Mouse (Mus musculus) spleen, postnatal 36 days (tissue): ENCODE data around the gene Hnrnpa0.

ENCODE experiments used
- DNase-seq, 2 experiments: peaks; one replicate each; pipeline ENCODE4 v3.0.0; 2022; ENCODE audit warnings: low spot score in 2 of 2, mixed read lengths in 1 of 2

The Hnrnpa0 gene

DNA sequence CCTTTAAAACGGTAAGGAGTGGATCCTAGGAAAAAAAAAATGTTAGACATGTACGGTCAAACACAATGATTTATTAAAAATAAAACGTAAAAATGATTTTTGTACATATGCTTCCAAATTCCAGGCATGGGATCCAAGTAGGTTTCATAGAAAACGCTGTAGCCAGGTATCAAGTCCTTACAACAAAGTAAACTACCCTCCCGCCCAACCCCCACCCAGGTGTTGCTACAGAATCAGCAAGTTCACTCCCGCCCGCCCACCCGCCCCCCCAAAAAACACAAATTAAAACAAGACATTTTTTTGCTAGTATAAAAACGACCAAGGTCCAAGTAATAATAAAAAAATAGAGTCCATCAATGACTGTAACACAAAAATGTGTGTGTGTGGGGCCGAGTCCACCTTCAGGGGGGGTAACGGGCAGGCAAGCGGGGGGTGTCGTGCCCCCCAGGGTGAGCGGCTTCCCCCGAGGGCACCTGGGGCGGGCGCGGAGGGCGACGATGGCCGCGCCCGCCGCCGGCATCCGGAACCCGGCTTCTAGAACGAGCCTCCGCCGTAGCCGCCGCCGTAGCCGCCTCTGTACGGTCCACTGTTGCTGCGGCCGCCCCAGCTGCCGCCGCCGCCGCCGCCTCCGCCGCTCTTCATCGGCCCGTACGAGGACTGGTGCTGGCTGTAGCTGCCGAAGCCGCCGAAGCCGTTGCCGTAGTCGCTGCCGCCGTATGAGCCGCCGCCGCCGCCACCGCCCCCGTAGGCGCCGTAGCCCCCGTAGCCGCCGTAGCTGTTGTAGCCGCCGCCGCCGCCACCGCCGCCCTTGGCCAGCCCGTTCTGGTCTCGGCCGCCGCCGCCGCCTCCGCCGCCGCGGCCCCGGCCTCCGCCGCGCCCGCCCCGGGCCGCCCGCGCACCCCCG lies 1.2 kb downstream of the Hnrnpa0 start:
- DNase-seq = peak in 1 of 2 experiments; percentile 18

DNA sequence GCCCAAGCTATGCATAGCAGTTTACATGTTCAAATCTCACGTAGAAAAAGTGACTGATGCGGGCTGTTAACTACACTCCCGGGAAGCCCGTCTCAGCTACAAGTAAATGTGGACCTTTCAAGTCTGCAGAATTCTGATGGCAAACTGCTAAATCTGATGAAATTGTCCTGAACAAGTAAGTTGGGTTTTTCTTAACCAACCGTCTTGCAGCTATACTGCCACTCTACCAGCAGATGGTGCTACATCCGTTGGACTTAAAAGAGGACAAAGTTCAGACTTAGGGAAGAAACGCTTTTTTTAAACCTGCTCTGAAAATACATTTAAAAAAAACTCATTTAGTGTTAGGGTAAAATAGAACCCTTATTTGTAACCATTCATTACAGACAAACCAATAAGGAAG lies 2.2 kb downstream of the Hnrnpa0 start:
- peak; percentile 48 to 62 for DNase-seq

DNA sequence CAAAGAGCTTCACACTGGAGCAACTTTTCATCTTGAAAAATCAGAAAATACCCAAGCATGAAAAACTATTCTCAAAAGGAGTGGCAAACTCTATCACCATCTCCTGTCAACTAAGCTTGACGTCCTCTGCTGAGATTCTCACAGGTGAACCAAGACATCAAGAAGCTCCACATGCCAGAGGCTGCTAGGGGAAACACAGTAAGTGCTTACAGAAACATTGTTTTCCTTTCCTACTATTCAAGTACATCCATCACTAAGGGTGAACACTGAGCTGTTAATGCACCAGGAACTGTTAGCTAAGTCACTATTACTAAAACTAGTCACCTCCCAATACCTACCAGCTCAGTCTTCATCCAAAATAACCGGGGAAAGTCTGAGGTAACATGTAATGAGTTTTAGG lies 3.4 kb downstream of the Hnrnpa0 start:
- no peak for DNase-seq

DNA sequence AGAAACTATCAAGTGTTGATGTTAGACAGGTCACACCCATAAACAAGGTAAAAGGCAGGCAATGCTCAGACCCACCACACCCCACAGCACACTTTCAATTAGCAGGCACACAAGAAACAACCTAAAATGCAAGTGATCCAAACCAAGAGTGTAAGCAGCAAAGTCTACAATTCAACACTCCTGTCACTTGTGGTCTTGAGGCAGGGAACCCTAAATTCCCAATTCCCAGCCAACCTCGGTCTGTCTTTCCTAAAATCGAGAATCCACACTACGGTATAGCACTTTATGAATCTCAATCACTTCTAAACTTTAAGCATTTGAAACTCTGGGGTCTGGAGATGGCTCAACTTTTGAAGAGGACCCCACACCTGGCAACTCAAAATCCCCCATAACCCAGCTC lies 4.1 kb downstream of the Hnrnpa0 start:
- DNase-seq = no peak

DNA sequence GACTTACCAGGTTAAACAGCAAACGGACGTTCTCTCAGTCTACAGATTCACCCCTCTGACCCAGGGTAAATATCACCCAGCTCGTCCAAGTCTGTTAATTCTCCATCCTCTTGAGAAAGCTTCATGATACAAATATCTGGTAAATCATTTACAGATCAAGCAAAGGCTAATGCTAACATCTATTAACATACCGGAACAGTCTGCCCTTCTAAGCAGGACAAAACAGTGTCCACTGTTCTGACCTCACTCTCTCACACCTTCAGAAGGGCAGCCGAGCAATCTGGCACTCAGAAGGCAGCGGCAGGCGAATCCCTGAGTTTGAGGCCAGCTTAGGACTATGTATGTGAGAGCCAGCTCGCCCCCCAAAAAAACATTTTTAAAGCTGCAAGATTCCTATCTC lies 5.0 kb downstream of the Hnrnpa0 start:
- DNase-seq = no peak

DNA sequence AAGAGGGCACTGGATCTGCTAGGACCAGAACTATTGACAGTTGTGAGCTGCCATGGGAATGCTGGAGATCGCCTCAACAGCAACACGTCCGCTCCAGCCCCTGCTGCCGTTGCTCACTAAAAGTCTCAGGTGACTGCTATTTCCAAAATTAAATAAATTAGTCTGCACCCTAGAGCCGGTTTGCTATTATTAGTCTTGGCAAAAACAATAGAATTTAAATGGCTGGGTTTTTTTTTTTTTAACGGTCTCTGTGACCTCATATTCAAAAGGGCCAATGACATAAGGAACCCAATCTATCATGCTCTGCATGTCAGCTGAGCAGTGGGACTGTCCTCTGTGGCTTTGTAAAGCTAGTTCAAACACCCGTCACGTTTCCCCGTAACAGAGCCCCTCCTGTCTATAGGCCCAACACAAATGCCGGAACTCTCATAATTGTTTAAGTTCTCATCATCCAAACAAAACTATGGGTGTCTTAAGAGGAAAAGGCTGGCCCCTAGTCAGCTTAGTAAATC lies 5.5 kb downstream of the Hnrnpa0 start:
- DNase-seq = no peak

DNA sequence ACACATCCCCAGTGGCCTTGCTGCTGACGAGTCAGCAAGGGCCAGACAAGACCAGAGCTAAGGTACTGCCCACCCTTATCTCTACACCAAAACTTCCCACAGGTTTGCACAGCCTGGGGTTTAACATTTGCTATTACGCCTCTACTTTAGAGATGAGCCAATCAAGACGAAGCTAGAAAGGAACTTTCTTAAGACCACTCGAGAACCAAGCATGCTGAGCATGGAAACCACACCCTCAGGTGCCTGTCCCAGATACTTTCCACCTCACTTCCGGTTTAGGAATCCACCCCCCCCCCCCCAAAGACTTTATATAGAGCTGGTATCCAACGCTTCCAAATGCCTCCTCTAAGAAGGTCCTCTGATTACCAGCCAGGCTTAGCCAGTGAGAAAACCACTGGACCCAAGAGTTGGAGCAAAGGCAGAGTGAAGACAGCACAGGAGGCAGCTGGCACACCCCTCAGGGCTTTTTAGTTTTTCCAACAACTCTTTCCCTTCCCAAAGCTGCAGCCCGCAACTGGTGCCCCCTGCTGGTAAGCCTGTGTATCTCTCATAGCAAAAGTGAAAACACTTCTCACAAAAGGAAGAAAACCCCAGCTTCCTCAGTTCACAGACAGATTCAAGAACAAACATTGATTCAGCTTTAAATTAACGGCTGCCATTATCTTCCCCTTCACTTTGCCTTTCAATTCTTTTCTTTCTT lies 10.9 kb downstream of the Hnrnpa0 start:
- peak; percentile 56 to 59 for DNase-seq

DNA sequence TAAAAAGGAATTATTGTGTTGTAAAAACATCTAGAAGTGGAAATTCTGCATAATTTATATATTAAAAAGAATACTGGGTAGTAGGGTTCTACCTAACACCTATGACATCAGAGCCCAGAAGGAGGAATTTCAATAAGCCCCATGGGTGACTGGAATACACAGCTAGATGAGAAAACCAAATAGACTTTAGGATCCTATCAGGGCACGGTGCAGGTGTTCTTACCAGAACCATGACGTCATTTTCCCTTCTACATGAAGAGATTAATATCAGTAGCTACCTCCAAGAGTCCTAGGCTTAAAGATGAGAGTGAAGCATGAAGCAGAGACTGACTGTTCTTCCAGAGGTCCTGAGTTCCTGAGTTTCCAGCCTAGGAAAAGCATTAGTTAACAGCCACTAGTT lies 11.6 kb downstream of the Hnrnpa0 start:
- no peak for DNase-seq

DNA sequence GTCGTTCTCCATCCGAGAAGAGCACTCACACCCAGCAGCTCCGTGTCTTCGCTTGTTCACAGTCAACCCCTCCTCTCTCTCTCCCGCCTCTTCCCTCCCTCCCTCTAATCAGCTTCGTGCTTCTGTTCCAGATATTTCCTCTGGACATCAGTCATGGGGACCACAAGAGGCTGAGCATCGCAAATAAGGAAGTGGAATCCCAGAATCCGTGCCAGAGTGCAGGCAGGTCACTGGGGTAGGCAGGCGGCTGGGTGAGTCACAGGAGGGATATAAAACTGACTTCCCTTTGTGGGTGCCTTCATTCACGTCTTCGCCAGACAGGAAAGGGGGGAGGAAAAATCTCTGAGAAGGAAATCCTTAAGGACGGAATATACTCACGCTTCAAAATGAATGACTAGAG lies 13.1 kb downstream of the Hnrnpa0 start:
- no peak for DNase-seq

DNA sequence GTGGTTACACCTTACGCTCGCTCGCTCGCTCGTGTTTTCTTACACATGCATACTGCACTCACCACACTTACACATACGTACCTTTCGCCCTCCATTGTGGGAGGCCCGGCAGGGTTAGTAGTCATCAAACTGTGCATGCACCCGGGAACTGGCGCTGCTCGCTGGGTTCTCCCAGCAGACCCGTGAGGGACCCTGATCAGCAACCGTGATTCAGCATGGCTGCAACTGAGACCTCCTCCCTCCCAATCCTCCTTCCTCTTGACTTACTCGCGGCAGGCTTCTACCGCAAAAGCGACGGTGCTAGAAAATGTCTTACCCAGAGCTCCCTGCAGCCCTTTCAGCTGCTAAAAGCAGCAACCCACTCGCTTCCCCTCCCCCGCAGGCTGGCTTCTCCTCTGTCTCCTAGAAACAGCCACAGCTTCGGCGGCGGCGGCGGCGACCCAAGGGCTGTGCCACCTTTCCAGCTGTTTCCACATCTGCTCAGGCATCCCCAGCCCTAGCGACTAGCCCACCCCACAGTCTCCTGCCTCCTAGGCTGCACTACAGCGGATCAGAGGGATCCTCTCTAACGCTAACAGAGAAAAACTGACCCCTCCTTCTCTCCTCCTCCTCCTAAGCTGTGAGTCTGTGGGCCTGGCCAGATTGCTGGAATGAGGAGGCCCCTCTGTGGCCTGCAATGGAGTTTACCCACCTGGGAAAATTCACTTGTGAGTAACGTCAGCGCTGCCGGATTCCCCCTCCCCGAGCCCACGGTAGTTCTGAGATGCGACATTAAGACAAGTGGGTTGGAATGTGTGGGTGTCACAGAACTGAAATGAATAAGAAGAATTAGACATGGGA lies 15.1 kb downstream of the Hnrnpa0 start, which contains the start of gene Klhl3:
TSS of gene Klhl3 (minus strand) at position 532 of the 840 bp plus-strand sequence.
- peak; percentile 52 to 59 for DNase-seq

DNA sequence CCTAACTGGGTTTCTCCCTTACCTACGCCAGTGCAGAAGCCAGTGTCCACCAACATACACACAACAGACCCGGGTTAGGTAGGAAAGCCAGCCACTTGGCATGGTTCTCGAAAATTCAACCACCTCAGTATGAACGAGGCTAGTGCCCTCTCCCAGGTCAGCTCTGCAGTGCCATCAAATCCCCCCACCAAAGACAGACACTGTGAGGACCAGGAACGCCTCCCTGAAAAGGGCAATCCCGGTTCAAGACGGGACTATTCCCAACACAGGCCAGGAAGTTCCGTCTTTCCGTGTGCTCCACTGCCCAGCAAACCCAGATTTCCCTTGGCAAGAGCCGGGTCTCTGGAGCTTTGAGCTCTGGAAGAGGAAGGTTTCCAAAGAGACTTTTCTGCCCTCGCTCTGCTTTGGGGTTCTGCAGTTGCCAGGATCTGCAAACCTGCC lies 15.7 kb downstream of the Hnrnpa0 start:
- no peak for DNase-seq

DNA sequence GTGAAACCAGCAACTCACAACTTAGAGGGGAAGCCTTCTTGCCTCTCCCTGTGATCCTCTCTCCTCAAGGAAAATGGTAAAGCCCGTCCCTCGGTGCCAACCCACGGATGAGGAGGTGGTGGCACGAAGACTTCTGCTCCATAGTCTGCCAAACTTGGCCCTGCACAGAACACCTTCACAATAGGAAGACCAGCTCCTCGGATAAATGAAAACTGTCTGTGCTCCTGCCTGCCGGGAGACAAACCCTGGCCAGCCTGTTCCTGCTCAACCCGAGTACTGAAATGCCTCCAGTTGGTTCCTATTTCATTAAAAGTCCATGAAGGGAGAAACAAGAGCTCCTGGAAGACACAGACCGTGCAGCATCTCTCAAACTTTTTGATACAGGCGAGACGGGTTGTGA lies 16.2 kb downstream of the Hnrnpa0 start:
- no peak for DNase-seq

DNA sequence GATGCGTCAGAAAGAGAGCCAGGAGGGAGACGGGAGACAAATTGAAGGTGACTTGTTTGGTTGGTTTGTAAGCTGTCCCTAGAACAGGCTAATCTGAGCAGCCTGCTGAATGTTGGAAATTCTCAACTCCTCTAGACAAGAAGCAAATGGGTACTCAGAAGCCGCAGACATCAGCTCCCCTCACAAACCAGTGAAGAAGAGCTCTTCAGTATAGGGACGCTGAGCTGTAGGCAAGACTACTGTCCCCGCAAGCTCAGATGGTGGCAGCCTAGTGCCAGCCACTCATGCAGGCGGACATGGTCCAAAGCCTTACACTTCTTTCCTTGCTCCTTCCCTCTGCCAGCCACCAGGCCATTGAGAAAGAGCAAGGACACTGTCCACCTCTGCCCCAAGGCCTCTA lies 17.1 kb downstream of the Hnrnpa0 start:
- no peak for DNase-seq

DNA sequence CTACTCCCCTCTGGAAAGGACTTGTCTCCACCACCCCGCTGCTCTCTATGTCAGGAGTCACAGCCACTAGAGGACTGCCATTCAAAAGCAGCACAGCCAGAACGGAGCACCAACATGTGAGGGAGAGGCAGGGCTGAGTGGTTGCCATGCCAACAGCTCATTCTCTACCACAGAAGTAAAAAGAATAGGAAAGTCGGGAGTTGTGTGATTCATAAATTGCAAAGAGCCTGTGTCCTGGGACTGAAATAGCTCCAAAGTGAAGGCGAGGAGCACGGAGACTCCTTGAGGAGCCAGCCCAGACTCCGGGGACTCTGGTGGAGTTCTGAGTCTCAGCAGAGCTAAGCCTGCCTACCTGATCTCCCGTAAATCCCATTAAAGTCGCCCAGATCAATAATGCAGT lies 37.7 kb downstream of the Hnrnpa0 start:
- DNase-seq = no peak

DNA sequence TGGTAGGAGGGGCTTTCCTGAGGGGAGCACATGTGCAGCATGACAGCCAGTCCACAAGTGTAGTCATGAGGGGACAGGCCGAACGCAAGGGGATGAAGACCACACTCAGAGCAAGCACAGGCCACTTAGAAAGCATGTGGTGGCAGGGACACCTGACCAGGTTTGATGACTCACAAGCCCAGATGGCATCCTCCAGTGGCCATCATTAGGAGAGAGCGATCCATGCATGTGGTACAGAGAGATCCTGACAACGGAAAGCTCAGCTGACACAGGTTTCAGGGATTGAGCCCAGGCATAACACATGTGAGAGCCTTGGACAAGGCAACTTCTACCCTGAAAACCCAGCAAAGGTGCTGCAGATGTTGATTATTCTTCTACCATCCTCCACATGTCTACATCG lies 44.0 kb downstream of the Hnrnpa0 start:
- no peak for DNase-seq

DNA sequence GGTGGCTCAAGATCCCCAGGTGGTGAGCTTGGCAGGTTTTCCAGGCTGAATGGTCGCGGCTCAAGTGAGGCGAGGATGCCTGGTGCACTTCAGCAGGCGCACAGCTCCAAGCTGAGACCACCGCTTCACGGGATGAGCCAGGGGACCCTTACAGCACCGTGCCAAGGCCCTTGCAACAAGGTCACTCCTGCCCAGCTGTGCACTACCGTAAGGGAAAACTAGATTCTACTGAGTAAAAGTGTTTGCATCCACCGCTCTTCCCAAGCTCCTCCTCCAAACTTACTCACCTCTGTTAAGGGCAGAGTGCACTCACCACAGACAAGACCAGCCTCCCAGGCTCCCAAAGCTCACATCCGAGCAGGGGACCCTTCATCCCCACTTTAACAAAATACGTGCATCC lies 44.8 kb downstream of the Hnrnpa0 start:
- no peak for DNase-seq

DNA sequence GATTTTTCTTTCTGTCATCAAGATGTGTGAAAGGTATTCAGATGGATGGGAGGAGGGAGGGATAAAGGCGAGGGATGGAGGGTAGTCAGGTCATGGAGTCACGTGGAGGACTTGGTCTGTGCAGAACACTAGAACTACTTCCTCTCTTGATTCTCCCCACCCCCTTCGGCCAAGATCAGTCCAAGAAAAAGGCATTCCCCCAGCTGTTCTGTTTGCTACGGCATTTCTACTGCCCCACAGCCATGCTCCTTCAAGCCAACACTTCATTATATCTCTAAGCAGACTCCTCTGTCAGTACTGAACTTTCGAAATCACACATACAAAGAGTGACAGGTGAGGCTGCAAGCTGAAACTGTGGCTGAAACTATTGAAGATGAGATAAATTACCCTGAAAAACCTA lies 45.3 kb downstream of the Hnrnpa0 start:
- no peak for DNase-seq

DNA sequence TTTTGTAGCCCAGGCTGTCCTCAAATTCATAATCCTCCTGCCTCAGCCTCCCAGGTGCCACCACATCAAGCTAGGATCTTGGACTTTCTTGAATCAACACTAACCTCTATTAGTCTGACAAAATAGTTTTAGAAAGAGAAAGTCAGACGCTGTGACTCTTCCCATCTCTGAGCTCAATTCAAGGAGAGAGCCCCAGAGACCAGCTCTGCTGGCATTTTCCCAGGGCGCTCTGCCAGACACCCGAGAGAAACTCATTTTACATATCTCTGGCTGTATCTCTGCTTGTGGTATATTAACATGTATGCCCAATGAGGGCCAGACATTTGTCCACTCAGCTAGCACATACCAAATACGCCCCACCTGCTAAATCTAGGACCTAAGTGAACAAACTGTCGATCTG lies 50.0 kb downstream of the Hnrnpa0 start:
- DNase-seq = no peak
